Mouse (Mus musculus): ENCODE data around the gene 4930544D05Rik. TPM values are rescaled to one million over a fixed set of nuclear protein-coding genes. Genes with fewer than 3 reads are reported as not detected.

The 4930544D05Rik gene
- polyA plus RNA-seq, 1 experiment from 2014 or later: not detected

GRCm38 (mm10) chr11:70641241-70641640, 25.6 kb downstream of the 4930544D05Rik start:
- DNase-seq (ENCODE audit: low spot score) (no peak), ATAC-seq (replicated peaks; ENCODE audit: low FRiP score, low TSS enrichment, low read depth) (no peak)
- Histone ChIP-seq H3K4me3 (ENCODE audit: low read depth, low read length) (no peak overlapping the region), H3K27me3 (replicated peaks; ENCODE audit: control insufficient read depth, insufficient read depth, low read length) (no peaks in the 10 kb centered on the region), H3K9ac (ENCODE audit: low read length) (no peak overlapping the region), H3K27ac (ENCODE audit: low read depth) (no peak overlapping the region), H3K4me2 (ENCODE audit: low read length) (no peak overlapping the region), H3K36me3 (ENCODE audit: control insufficient read depth, insufficient read depth, low read length) (peaks cover 24% of the 10 kb centered on the region), H3K4me1 (replicated peaks; ENCODE audit: control insufficient read depth, insufficient read depth, low read length) (peaks cover 9% of the 10 kb centered on the region), H3K9me3 (ENCODE audit: control insufficient read depth, low read length) (no peaks in the 10 kb centered on the region)
- WGBS: 83% methylated on average over 7 of the region's 7 CpGs

- Histone ChIP-seq H3K4me2 (ENCODE audit: low read length) (no peak overlapping the region), H3K27me3 (replicated peaks; ENCODE audit: control insufficient read depth, insufficient read depth, low read length) (no peaks in the 10 kb centered on the region), H3K4me3 (ENCODE audit: low read depth, low read length) (no peak overlapping the region), H3K9ac (ENCODE audit: low read length) (no peak overlapping the region), H3K36me3 (ENCODE audit: control insufficient read depth, insufficient read depth, low read length) (peaks cover 24% of the 10 kb centered on the region), H3K9me3 (ENCODE audit: control insufficient read depth, low read length) (no peaks in the 10 kb centered on the region), H3K4me1 (replicated peaks; ENCODE audit: control insufficient read depth, insufficient read depth, low read length) (peaks cover 12% of the 10 kb centered on the region), H3K27ac (ENCODE audit: low read depth) (no peak overlapping the region)
- ATAC-seq (replicated peaks; ENCODE audit: low FRiP score, low TSS enrichment, low read depth): no peak
- WGBS: 89% methylated on average over 6 of the region's 6 CpGs
- no peak for DNase-seq (ENCODE audit: low spot score)
Measured at GRCm38 (mm10) chr11:70643051-70643450, 27.4 kb downstream of the 4930544D05Rik start.

GRCm38 (mm10) chr11:70644564-70645103, 29.0 kb downstream of the 4930544D05Rik start:
- Histone ChIP-seq H3K27ac (ENCODE audit: low read depth) (no peak overlapping the region), H3K4me1 (replicated peaks; ENCODE audit: control insufficient read depth, insufficient read depth, low read length) (peaks cover 27% of the 10 kb centered on the region), H3K9ac (ENCODE audit: low read length) (no peak overlapping the region), H3K36me3 (ENCODE audit: control insufficient read depth, insufficient read depth, low read length) (peaks cover 39% of the 10 kb centered on the region), H3K9me3 (ENCODE audit: control insufficient read depth, low read length) (no peaks in the 10 kb centered on the region), H3K27me3 (replicated peaks; ENCODE audit: control insufficient read depth, insufficient read depth, low read length) (no peaks in the 10 kb centered on the region), H3K4me3 (ENCODE audit: low read depth, low read length) (no peak overlapping the region), H3K4me2 (ENCODE audit: low read length) (no peak overlapping the region)
- DNase-seq (ENCODE audit: low spot score) (no peak), ATAC-seq (replicated peaks; ENCODE audit: low FRiP score, low TSS enrichment, low read depth) (no peak)
- 96% methylated on average over 8 of the region's 8 CpGs for WGBS

- WGBS: 90% methylated on average over 12 of the region's 12 CpGs
- no peak for DNase-seq (ENCODE audit: low spot score)
- H3K36me3 ChIP-seq (ENCODE audit: control insufficient read depth, insufficient read depth, low read length): peaks cover 49% of the 10 kb centered on the region
- peak overlapping the region; percentile 77 for H3K4me3 ChIP-seq (ENCODE audit: low read depth, low read length)
- ATAC-seq (replicated peaks; ENCODE audit: low FRiP score, low TSS enrichment, low read depth): no peak
- H3K9me3 ChIP-seq (ENCODE audit: control insufficient read depth, low read length): no peaks in the 10 kb centered on the region
- H3K9ac ChIP-seq (ENCODE audit: low read length): peak overlapping the region; percentile 82
- H3K4me1 ChIP-seq (replicated peaks; ENCODE audit: control insufficient read depth, insufficient read depth, low read length): peaks cover 30% of the 10 kb centered on the region
- H3K4me2 ChIP-seq (ENCODE audit: low read length): peak overlapping the region; percentile 96
- H3K27me3 ChIP-seq (replicated peaks; ENCODE audit: control insufficient read depth, insufficient read depth, low read length): no peaks in the 10 kb centered on the region
- peak overlapping the region; percentile 74; the same call in 1 of the 2 replicates for H3K27ac ChIP-seq (ENCODE audit: low read depth)
Measured at GRCm38 (mm10) chr11:70645461-70646258, 30.0 kb downstream of the 4930544D05Rik start.

- Histone ChIP-seq H3K27me3 (replicated peaks; ENCODE audit: control insufficient read depth, insufficient read depth, low read length) (no peaks in the 10 kb centered on the region), H3K9me3 (ENCODE audit: control insufficient read depth, low read length) (no peaks in the 10 kb centered on the region), H3K4me2 (ENCODE audit: low read length) (peak overlapping the region; percentile 96), H3K27ac (ENCODE audit: low read depth) (peak overlapping the region; percentile 74), H3K36me3 (ENCODE audit: control insufficient read depth, insufficient read depth, low read length) (peaks cover 54% of the 10 kb centered on the region), H3K9ac (ENCODE audit: low read length) (peak overlapping the region; percentile 82), H3K4me3 (ENCODE audit: low read depth, low read length) (peak overlapping the region; percentile 77), H3K4me1 (replicated peaks; ENCODE audit: control insufficient read depth, insufficient read depth, low read length) (peaks cover 36% of the 10 kb centered on the region)
- WGBS: 31% methylated on average over 3 of the region's 3 CpGs
- ATAC-seq (replicated peaks; ENCODE audit: low FRiP score, low TSS enrichment, low read depth) (no peak), DNase-seq (ENCODE audit: low spot score) (no peak)
Measured at GRCm38 (mm10) chr11:70646259-70646555, 30.6 kb downstream of the 4930544D05Rik start.

- H3K4me3 ChIP-seq (ENCODE audit: low read depth, low read length): peak within 1 kb of the TSS; percentile 77
- peak within 1 kb of the TSS; percentile 96 for H3K27ac ChIP-seq (ENCODE audit: low read depth)
- H3K4me2 ChIP-seq (ENCODE audit: low read length): peak within 1 kb of the TSS; percentile 99
- DNase-seq (ENCODE audit: low spot score): peak; percentile 97
- H3K36me3 ChIP-seq (ENCODE audit: control insufficient read depth, insufficient read depth, low read length): peaks cover 62% of the 10 kb centered on the region
- whole genome bisulfite sequencing: under 1% methylated on average over 63 of the region's 63 CpGs
- H3K9ac ChIP-seq (ENCODE audit: low read length): peak within 1 kb of the TSS; percentile 82
- no peaks in the 10 kb centered on the region for H3K9me3 ChIP-seq (ENCODE audit: control insufficient read depth, low read length)
- H3K4me1 ChIP-seq (replicated peaks; ENCODE audit: control insufficient read depth, insufficient read depth, low read length): peaks cover 43% of the 10 kb centered on the region
- no peaks in the 10 kb centered on the region for H3K27me3 ChIP-seq (replicated peaks; ENCODE audit: control insufficient read depth, insufficient read depth, low read length)
- ATAC-seq (replicated peaks; ENCODE audit: low FRiP score, low TSS enrichment, low read depth): peak; percentile 82
Measured at GRCm38 (mm10) chr11:70646691-70647650, 31.3 kb downstream of the 4930544D05Rik start, which contains the start of the genes Rnf167 and Slc25a11. Gene Rnf167 (plus strand): TSS chr11:70647235. Gene Slc25a11 (minus strand): TSS chr11:70647479.

- Histone ChIP-seq H3K4me1 (replicated peaks; ENCODE audit: control insufficient read depth, insufficient read depth, low read length) (peaks cover 51% of the 10 kb centered on the region), H3K36me3 (ENCODE audit: control insufficient read depth, insufficient read depth, low read length) (peaks cover 71% of the 10 kb centered on the region)
Measured at GRCm38 (mm10) chr11:70647716-70648420, 32.2 kb downstream of the 4930544D05Rik start.

GRCm38 (mm10) chr11:70648512-70648911, 32.9 kb downstream of the 4930544D05Rik start:
- Histone ChIP-seq H3K9me3 (ENCODE audit: control insufficient read depth, low read length) (no peaks in the 10 kb centered on the region), H3K27me3 (replicated peaks; ENCODE audit: control insufficient read depth, insufficient read depth, low read length) (no peaks in the 10 kb centered on the region), H3K4me2 (ENCODE audit: low read length) (peak overlapping the region; percentile 99), H3K27ac (ENCODE audit: low read depth) (peak overlapping the region; percentile 96; the same call in 1 of the 2 replicates), H3K4me1 (replicated peaks; ENCODE audit: control insufficient read depth, insufficient read depth, low read length) (peaks cover 51% of the 10 kb centered on the region), H3K36me3 (ENCODE audit: control insufficient read depth, insufficient read depth, low read length) (peaks cover 73% of the 10 kb centered on the region), H3K9ac (ENCODE audit: low read length) (peak overlapping the region; percentile 72), H3K4me3 (ENCODE audit: low read depth, low read length) (peak overlapping the region; percentile 77)
- DNase-seq (ENCODE audit: low spot score) (no peak), ATAC-seq (replicated peaks; ENCODE audit: low FRiP score, low TSS enrichment, low read depth) (no peak)
- WGBS: 72% methylated on average over 4 of the region's 4 CpGs

More at GRCm38 (mm10) chr11:70647716-70648420, 32.2 kb downstream of the 4930544D05Rik start:
- DNase-seq (ENCODE audit: low spot score) (peak; percentile 72), ATAC-seq (replicated peaks; ENCODE audit: low FRiP score, low TSS enrichment, low read depth) (peak; percentile 25)
- Histone ChIP-seq H3K9ac (ENCODE audit: low read length) (peak overlapping the region; percentile 72), H3K27me3 (replicated peaks; ENCODE audit: control insufficient read depth, insufficient read depth, low read length) (no peaks in the 10 kb centered on the region), H3K4me3 (ENCODE audit: low read depth, low read length) (peak overlapping the region; percentile 77), H3K27ac (ENCODE audit: low read depth) (peak overlapping the region; percentile 96), H3K4me2 (ENCODE audit: low read length) (peak overlapping the region; percentile 99), H3K9me3 (ENCODE audit: control insufficient read depth, low read length) (no peaks in the 10 kb centered on the region)
- 4% methylated on average over 28 of the region's 28 CpGs for WGBS

All from intestine, embryonic 14.5 days (tissue).